Mouse (Mus musculus): ENCODE data around the gene Tmem50b.
A peak's percentile ranks its signal among the peaks of the same experiment; 100 is the strongest.
"Not testable (repeated sequence)": the region's sequence is repeated elsewhere in the genome, so short reads cannot be mapped to it uniquely, and the experiment has no call there.

Gene Tmem50b

DNA sequence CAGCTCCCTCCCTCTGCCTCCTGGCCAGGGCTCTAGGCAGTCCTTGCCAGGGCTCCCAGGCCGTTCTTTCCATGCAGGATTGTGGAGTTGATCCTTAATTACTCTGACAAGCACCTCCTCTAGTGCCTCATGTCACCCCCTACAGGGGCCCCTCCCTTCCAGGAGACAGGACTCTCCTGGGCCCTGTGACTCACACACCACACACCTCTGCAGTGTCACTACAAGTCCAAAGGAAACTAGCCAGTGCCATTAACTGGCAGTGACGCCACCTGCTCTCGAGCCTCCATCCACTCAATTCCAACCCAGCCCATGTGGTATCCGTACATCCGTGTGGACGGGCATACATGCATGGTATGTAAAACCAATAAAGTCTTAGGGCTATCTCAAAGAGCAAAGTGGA, 62.7 kb downstream of the Tmem50b start:
- no peak for DNase-seq

- peak; percentile 68 for DNase-seq
These were observed 63.1 kb downstream of the Tmem50b start for GRCm38 (mm10) chr16:91534477-91534876.

DNA sequence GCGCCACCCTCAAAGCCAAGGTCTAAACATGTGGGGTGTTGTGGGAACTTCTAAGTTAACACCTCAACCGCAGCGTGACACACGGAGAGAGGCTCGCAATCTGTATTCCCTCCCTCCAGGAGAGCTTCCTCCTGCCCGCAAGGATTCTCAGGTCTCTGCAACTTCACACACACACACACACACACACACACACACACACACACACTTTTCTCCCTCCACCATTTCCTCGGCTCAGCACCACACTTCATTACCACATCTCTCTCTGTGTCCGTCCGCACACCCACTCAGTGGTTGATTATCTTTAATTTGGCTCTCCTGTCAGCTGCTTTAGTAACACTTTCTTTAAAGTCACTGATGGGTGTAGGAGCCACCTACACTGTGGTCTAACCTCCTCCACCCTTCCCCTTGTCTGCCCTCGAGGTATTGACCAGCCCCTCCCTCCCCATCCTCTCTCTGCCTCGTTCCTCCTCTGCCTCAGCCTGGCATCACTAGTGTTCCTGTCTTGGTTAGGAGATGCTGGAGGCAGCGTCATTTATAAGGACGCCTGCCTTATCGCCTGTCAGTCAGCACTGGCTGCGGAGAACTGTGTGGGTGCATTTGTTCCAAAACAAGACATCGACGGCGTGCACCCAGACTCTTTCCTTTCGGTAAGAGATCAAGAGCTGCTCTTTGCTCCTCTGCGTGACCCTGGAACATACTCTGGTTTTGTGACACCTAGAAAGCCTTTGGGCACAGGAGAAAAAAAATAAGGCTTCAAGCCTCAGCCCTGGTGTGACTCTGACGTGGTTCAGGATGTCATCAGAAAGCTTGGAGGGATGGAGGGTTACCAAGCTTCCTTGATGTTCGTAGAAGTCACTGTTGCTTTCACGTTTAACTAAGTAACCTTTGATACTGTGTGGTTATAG, 64.3 kb downstream of the Tmem50b start:
- no peak for DNase-seq

- no peak for DNase-seq
These were observed 65.2 kb downstream of the Tmem50b start for GRCm38 (mm10) chr16:91532429-91532828.

DNA sequence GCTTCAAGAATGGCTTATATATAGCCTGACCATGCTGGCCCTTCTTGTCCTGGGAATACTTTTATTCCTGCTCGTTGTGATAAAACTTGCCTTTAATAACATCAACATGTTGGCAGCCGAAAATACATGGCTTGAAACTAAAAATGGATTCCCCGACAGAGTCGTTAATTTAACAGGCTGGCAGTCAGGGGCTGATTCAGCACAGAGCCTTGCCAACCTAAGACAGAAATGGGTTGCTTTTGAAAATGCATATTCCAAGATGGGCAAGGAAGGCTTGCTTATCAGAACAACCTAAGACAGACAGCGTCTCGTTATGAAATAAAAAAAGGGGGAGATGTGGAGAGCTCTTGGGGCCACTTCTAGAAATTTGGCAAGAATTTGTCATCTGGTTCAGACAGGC, 65.7 kb downstream of the Tmem50b start:
- DNase-seq, result no peak

- DNase-seq, result not testable (repeated sequence)
These were observed 66.8 kb downstream of the Tmem50b start for GRCm38 (mm10) chr16:91530830-91531229.

DNA sequence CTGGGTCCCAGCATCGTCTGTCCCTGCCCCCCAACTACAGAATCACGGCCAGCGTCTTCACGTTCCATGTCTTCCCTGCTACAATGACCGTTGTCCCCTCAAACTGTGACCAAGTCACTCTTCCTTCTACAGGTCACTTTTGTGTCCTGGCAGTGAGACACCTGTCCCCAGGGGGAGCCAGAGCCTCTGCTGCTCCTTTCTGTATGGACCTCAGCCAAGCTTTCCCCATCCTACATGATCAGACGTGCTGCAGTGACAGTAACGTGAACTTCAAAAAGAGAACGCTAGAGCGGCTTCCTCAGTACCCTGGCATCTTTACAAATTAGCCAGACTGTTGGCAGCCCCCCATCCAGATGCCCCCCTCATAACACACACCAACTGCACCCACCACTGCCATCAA, 69.0 kb downstream of the Tmem50b start:
- DNase-seq, result no peak

DNA sequence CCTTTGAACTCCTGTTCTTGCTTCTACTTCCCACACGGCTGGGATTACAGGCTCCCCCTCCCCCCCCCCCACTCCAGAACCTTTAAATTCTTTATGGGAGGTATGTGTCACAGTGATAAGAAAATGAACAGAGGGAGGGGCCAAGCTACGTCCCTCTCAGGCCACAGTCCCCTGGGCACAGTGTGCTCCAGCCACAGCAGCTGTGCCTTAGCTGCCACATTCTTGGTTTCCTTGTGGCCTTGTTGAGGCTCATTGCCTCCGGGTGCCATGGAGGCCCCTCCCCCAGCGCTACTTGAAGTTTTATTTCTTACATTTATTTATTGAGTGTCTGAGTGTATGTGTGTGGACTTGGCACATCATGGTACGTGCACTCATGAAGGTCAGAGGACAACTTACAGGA, 70.1 kb downstream of the Tmem50b start:
- DNase-seq, result no peak

GRCm38 (mm10) chr16:91527051-91527450, 70.5 kb downstream of the Tmem50b start:
- no peak for DNase-seq

- DNase-seq, result no peak
These were observed 71.3 kb downstream of the Tmem50b start for GRCm38 (mm10) chr16:91526274-91526673.

Data from right cerebral cortex, postnatal 14 days (tissue).